In the genomic region with DNA sequence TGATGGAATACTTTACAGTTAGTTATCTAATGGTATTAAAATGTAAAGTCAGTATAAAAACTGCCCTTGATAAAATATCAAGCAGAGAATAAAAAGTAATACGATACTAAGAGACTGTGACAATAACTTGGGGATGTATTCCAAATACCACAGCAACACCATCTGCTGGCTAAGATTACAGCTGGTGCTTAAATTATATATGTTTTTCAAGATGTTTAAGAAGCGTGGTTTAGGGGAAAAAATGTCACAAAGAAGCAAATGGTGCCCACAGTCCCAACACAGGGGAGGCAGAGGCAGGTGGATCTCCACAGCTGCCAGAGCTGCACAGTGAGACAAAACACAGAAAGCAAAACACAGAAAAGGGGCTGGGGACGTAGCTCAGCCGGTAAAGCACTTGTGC, we compare ENCODE assay signal across 16 mouse cellular contexts.
"Had no signal": no experiment of that assay in that cellular context is flagged by ENCODE, and none has a peak within 500 bp of the region (broad histone marks: within the 10 kb centered on the region; RNA-seq: fewer than 3 reads in every experiment).

No protein-coding gene starts in this region.

- DNase-seq: retina, postnatal 1 day; right cerebral cortex, adult 18-20 months; right cerebral cortex, postnatal 14 days; right cerebral cortex, postnatal 25 days; right cerebral cortex, postnatal 4 days; spleen, adult 18-20 months; thymus, adult 18-20 months; thymus, adult 2 months; thymus, postnatal 14 days; thymus, postnatal 25 days; thymus, postnatal 36 days; thymus, postnatal 4 days had no signal

- H3K4me3 ChIP-seq: neural tube, embryonic 13.5 days; neural tube, embryonic 15.5 days; stomach, embryonic 15.5 days had no signal

- H3K27ac ChIP-seq: neural tube, embryonic 13.5 days; neural tube, embryonic 15.5 days; stomach, embryonic 15.5 days; stomach, postnatal 0 days had no signal
